Mouse (Mus musculus): ENCODE measurements around the gene Rcan2. TPM values are rescaled to one million over a fixed set of nuclear protein-coding genes. Genes with fewer than 3 reads are reported as not detected.
"Not testable (repeated sequence)": the region's sequence is repeated elsewhere in the genome, so short reads cannot be mapped to it uniquely, and the experiment has no call there.

Gene Rcan2
- polyA plus RNA-seq, 1 experiment from 2014 or later, result 1.3 TPM

GRCm38 (mm10) chr17:43820904-43821303 is 19.8 kb downstream of the Rcan2 start:
- Histone ChIP-seq H3K9ac (ENCODE audit: low read depth, low read length) (no peak overlapping the region), H3K4me3 (ENCODE audit: low read depth, low read length) (no peak overlapping the region), H3K4me1 (replicated peaks; ENCODE audit: control insufficient read depth, insufficient read depth, low read length) (no peaks in the 10 kb centered on the region), H3K27ac (ENCODE audit: low read depth, low read length) (no peak overlapping the region), H3K36me3 (ENCODE audit: control insufficient read depth, insufficient read depth) (no peaks in the 10 kb centered on the region), H3K27me3 (replicated peaks; ENCODE audit: control insufficient read depth, insufficient read depth, low read length) (no peaks in the 10 kb centered on the region), H3K9me3 (ENCODE audit: control insufficient read depth) (no peaks in the 10 kb centered on the region), H3K4me2 (replicated peaks; ENCODE audit: low read depth) (no peak overlapping the region)
- no peak for TF ChIP-seq CTCF (IDR thresholded peaks at IDR 0.05; ENCODE audit: low read depth)
- no peak for ATAC-seq
- 85% methylated on average over 2 of the region's 2 CpGs for WGBS

- Histone ChIP-seq H3K27ac (ENCODE audit: low read depth, low read length) (no peak overlapping the region), H3K4me2 (replicated peaks; ENCODE audit: low read depth) (no peak overlapping the region), H3K36me3 (ENCODE audit: control insufficient read depth, insufficient read depth) (no peaks in the 10 kb centered on the region), H3K27me3 (replicated peaks; ENCODE audit: control insufficient read depth, insufficient read depth, low read length) (no peaks in the 10 kb centered on the region), H3K9ac (ENCODE audit: low read depth, low read length) (no peak overlapping the region), H3K9me3 (ENCODE audit: control insufficient read depth) (no peaks in the 10 kb centered on the region), H3K4me1 (replicated peaks; ENCODE audit: control insufficient read depth, insufficient read depth, low read length) (no peaks in the 10 kb centered on the region), H3K4me3 (ENCODE audit: low read depth, low read length) (no peak overlapping the region)
- ATAC-seq, result no peak
- 58% methylated on average over 6 of the region's 6 CpGs for WGBS
- no peak for TF ChIP-seq CTCF (IDR thresholded peaks at IDR 0.05; ENCODE audit: low read depth)
Measured at GRCm38 (mm10) chr17:43822207-43822606, 21.1 kb downstream of the Rcan2 start.

- ATAC-seq, result no peak
- no peaks in the 10 kb centered on the region for H3K27me3 ChIP-seq (replicated peaks; ENCODE audit: control insufficient read depth, insufficient read depth, low read length)
- H3K9me3 ChIP-seq (ENCODE audit: control insufficient read depth), result no peaks in the 10 kb centered on the region
- WGBS, result 65% methylated on average over 2 of the region's 2 CpGs
- no peak overlapping the region for H3K27ac ChIP-seq (ENCODE audit: low read depth, low read length)
- H3K4me3 ChIP-seq (ENCODE audit: low read depth, low read length), result no peak overlapping the region
- H3K4me2 ChIP-seq (replicated peaks; ENCODE audit: low read depth), result no peak overlapping the region
- H3K36me3 ChIP-seq (ENCODE audit: control insufficient read depth, insufficient read depth), result no peaks in the 10 kb centered on the region
- no peak for TF ChIP-seq CTCF (IDR thresholded peaks at IDR 0.05; ENCODE audit: low read depth)
- H3K4me1 ChIP-seq (replicated peaks; ENCODE audit: control insufficient read depth, insufficient read depth, low read length), result no peaks in the 10 kb centered on the region
- H3K9ac ChIP-seq (ENCODE audit: low read depth, low read length), result no peak overlapping the region
Measured at GRCm38 (mm10) chr17:43822630-43823029, 21.5 kb downstream of the Rcan2 start.

- H3K4me2 ChIP-seq (replicated peaks; ENCODE audit: low read depth), result no peak overlapping the region
- 82% methylated on average over 10 of the region's 10 CpGs for WGBS
Measured at GRCm38 (mm10) chr17:43824781-43825410, 23.7 kb downstream of the Rcan2 start.

GRCm38 (mm10) chr17:43825411-43825785 is 24.2 kb downstream of the Rcan2 start:
- not testable (repeated sequence) for H3K4me3 ChIP-seq (ENCODE audit: low read depth, low read length); H3K36me3 ChIP-seq (ENCODE audit: control insufficient read depth, insufficient read depth); H3K27me3 ChIP-seq (replicated peaks; ENCODE audit: control insufficient read depth, insufficient read depth, low read length); ATAC-seq; H3K27ac ChIP-seq (ENCODE audit: low read depth, low read length); H3K9ac ChIP-seq (ENCODE audit: low read depth, low read length); H3K4me2 ChIP-seq (replicated peaks; ENCODE audit: low read depth); H3K4me1 ChIP-seq (replicated peaks; ENCODE audit: control insufficient read depth, insufficient read depth, low read length); H3K9me3 ChIP-seq (ENCODE audit: control insufficient read depth)
- 30% methylated on average over 1 of the region's 1 CpGs for WGBS

More at GRCm38 (mm10) chr17:43824781-43825410, 23.7 kb downstream of the Rcan2 start:
- no peaks in the 10 kb centered on the region for H3K27me3 ChIP-seq (replicated peaks; ENCODE audit: control insufficient read depth, insufficient read depth, low read length)
- no peak for ATAC-seq
- no peaks in the 10 kb centered on the region for H3K36me3 ChIP-seq (ENCODE audit: control insufficient read depth, insufficient read depth)
- TF ChIP-seq CTCF (IDR thresholded peaks at IDR 0.05; ENCODE audit: low read depth), result no peak
- H3K27ac ChIP-seq (ENCODE audit: low read depth, low read length), result no peak overlapping the region
- no peaks in the 10 kb centered on the region for H3K9me3 ChIP-seq (ENCODE audit: control insufficient read depth)
- no peaks in the 10 kb centered on the region for H3K4me1 ChIP-seq (replicated peaks; ENCODE audit: control insufficient read depth, insufficient read depth, low read length)
- no peak overlapping the region for H3K4me3 ChIP-seq (ENCODE audit: low read depth, low read length)
- H3K9ac ChIP-seq (ENCODE audit: low read depth, low read length), result no peak overlapping the region

- Histone ChIP-seq H3K4me1 (replicated peaks; ENCODE audit: control insufficient read depth, insufficient read depth, low read length) (no peaks in the 10 kb centered on the region), H3K4me3 (ENCODE audit: low read depth, low read length) (no peak overlapping the region), H3K4me2 (replicated peaks; ENCODE audit: low read depth) (no peak overlapping the region), H3K9ac (ENCODE audit: low read depth, low read length) (no peak overlapping the region), H3K27ac (ENCODE audit: low read depth, low read length) (no peak overlapping the region), H3K9me3 (ENCODE audit: control insufficient read depth) (no peaks in the 10 kb centered on the region), H3K36me3 (ENCODE audit: control insufficient read depth, insufficient read depth) (no peaks in the 10 kb centered on the region), H3K27me3 (replicated peaks; ENCODE audit: control insufficient read depth, insufficient read depth, low read length) (no peaks in the 10 kb centered on the region)
- no peak for ATAC-seq
- no peak for TF ChIP-seq CTCF (IDR thresholded peaks at IDR 0.05; ENCODE audit: low read depth)
- WGBS, result 70% methylated on average over 3 of the region's 3 CpGs
Measured at GRCm38 (mm10) chr17:43827261-43827660, 26.1 kb downstream of the Rcan2 start.
